Mouse (Mus musculus): ENCODE results near the gene Acaca. TPM values are rescaled to one million over a fixed set of nuclear protein-coding genes. Genes with fewer than 3 reads are reported as not detected.

Gene Acaca
- polyA plus RNA-seq, 1 experiment from 2014 or later, result 19.1 TPM

GRCm38 (mm10) chr11:84115646-84116045 is 13.8 kb upstream of the Acaca start:
- WGBS, result 91% methylated on average over 9 of the region's 9 CpGs
- peaks cover 76% of the 10 kb centered on the region for H3K36me3 ChIP-seq

GRCm38 (mm10) chr11:84116221-84116620 is 13.3 kb upstream of the Acaca start:
- H3K9ac ChIP-seq, result no peak overlapping the region
- no peaks in the 10 kb centered on the region for H3K27me3 ChIP-seq
- no peak overlapping the region for H3K27ac ChIP-seq
- no peak overlapping the region for H3K4me3 ChIP-seq
- no peaks in the 10 kb centered on the region for H3K9me3 ChIP-seq
- no peaks in the 10 kb centered on the region for H3K4me1 ChIP-seq
- peaks cover 76% of the 10 kb centered on the region for H3K36me3 ChIP-seq
- 76% methylated on average over 2 of the region's 2 CpGs for WGBS
- H3K4me2 ChIP-seq, result no peak overlapping the region
- ATAC-seq (ENCODE audit: insufficient number of reproducible peaks, insufficient read depth, low FRiP score, low TSS enrichment, low read depth), result no peak

More at GRCm38 (mm10) chr11:84115646-84116045, 13.8 kb upstream of the Acaca start:
- Histone ChIP-seq H3K4me2 (no peak overlapping the region), H3K27ac (no peak overlapping the region), H3K27me3 (no peaks in the 10 kb centered on the region), H3K9ac (no peak overlapping the region), H3K9me3 (no peaks in the 10 kb centered on the region), H3K4me3 (no peak overlapping the region), H3K4me1 (no peaks in the 10 kb centered on the region)
- ATAC-seq (ENCODE audit: insufficient number of reproducible peaks, insufficient read depth, low FRiP score, low TSS enrichment, low read depth), result no peak

- Histone ChIP-seq H3K4me1 (no peaks in the 10 kb centered on the region), H3K9ac (no peak overlapping the region), H3K9me3 (no peaks in the 10 kb centered on the region), H3K27ac (no peak overlapping the region), H3K4me2 (no peak overlapping the region), H3K36me3 (peaks cover 81% of the 10 kb centered on the region), H3K4me3 (no peak overlapping the region), H3K27me3 (no peaks in the 10 kb centered on the region)
- WGBS, result 75% methylated on average over 4 of the region's 4 CpGs
- no peak for ATAC-seq (ENCODE audit: insufficient number of reproducible peaks, insufficient read depth, low FRiP score, low TSS enrichment, low read depth)
These were observed 12.0 kb upstream of the Acaca start for GRCm38 (mm10) chr11:84117431-84117830.

- Histone ChIP-seq H3K36me3 (peaks cover 81% of the 10 kb centered on the region), H3K4me2 (no peak overlapping the region), H3K9me3 (no peaks in the 10 kb centered on the region), H3K27ac (peak overlapping the region; percentile 23; the same call in 1 of the 2 replicates), H3K9ac (no peak overlapping the region), H3K27me3 (no peaks in the 10 kb centered on the region), H3K4me3 (no peak overlapping the region), H3K4me1 (no peaks in the 10 kb centered on the region)
- ATAC-seq (ENCODE audit: insufficient number of reproducible peaks, insufficient read depth, low FRiP score, low TSS enrichment, low read depth), result no peak
- 82% methylated on average over 12 of the region's 12 CpGs for WGBS
These were observed 8.2 kb upstream of the Acaca start for GRCm38 (mm10) chr11:84121051-84121956.

- Histone ChIP-seq H3K9me3 (no peaks in the 10 kb centered on the region), H3K27me3 (no peaks in the 10 kb centered on the region), H3K27ac (no peak overlapping the region), H3K4me2 (peak overlapping the region; percentile 82; the same call in 1 of the 2 replicates), H3K36me3 (peaks cover 35% of the 10 kb centered on the region), H3K4me1 (peaks cover 10% of the 10 kb centered on the region), H3K9ac (no peak overlapping the region), H3K4me3 (peak overlapping the region; percentile 82; the same call in 1 of the 2 replicates)
- ATAC-seq (ENCODE audit: insufficient number of reproducible peaks, insufficient read depth, low FRiP score, low TSS enrichment, low read depth), result no peak
- WGBS, result 88% methylated on average over 4 of the region's 4 CpGs
These were observed 1.5 kb upstream of the Acaca start for GRCm38 (mm10) chr11:84127977-84128376.

GRCm38 (mm10) chr11:84129799-84130185 is 320 bp downstream of the Acaca start:
- peak overlapping the region; percentile 82 for H3K4me2 ChIP-seq
- no peak overlapping the region for H3K27ac ChIP-seq
- peak overlapping the region; percentile 94 for H3K9ac ChIP-seq
- H3K27me3 ChIP-seq, result no peaks in the 10 kb centered on the region
- H3K4me1 ChIP-seq, result peaks cover 10% of the 10 kb centered on the region
- WGBS, result 4% methylated on average over 11 of the region's 11 CpGs
- peaks cover 21% of the 10 kb centered on the region for H3K36me3 ChIP-seq
- H3K4me3 ChIP-seq, result peak overlapping the region; percentile 82
- no peak for ATAC-seq (ENCODE audit: insufficient number of reproducible peaks, insufficient read depth, low FRiP score, low TSS enrichment, low read depth)
- no peaks in the 10 kb centered on the region for H3K9me3 ChIP-seq

DNA sequence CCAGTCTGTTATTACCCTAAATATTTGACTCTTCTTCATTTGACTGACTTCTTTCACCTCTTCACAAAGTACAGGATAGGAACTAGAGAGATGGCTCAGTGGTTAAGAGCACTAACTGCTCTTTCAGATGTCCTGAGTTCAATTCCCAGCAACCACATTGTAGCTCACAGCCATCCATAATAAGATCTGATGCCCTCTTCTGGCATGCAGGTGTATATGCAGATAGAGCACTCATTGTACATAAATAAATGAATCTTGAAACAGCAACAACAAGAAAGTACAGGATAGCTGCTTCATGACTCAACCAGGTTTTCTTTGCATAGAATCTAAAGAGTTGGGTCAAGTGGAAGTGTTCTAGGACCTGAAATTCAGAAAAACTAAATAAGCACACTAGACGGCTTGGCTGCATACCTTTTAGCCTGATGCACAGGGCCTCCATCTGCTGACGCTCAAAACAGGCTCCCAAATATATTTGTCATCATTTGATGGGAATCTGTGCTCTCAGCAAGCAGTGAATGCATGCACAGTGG is 4.9 kb downstream of the Acaca start:
- H3K9ac ChIP-seq, result no peak overlapping the region
- no peak for ATAC-seq (ENCODE audit: insufficient number of reproducible peaks, insufficient read depth, low FRiP score, low TSS enrichment, low read depth)
- H3K27me3 ChIP-seq, result no peaks in the 10 kb centered on the region
- no peak overlapping the region for H3K4me2 ChIP-seq
- no peak overlapping the region for H3K4me3 ChIP-seq
- no peaks in the 10 kb centered on the region for H3K36me3 ChIP-seq
- WGBS, result 90% methylated on average over 2 of the region's 2 CpGs
- no peaks in the 10 kb centered on the region for H3K9me3 ChIP-seq
- peaks cover 15% of the 10 kb centered on the region for H3K4me1 ChIP-seq
- no peak overlapping the region for H3K27ac ChIP-seq

DNA sequence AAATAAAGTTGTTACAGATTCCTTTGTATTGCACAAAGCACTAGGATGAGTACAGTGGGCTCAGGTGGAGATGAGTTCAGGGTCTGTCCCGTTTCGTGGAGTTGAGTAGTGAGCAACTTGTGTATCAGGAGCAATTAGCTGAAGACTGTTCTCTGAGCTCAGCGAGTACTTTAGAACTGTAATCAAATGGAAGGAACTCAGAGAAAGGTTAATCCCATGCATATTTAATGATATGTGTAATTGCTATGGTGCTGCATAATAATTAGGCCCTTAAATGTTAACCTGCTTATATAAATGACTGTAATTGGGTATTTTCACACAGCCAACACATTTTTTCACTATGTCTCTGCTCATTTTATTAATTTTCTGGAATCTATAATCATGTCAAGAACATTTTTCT is 7.0 kb downstream of the Acaca start:
- peaks cover 9% of the 10 kb centered on the region for H3K4me1 ChIP-seq
- no peak overlapping the region for H3K27ac ChIP-seq
- no peaks in the 10 kb centered on the region for H3K9me3 ChIP-seq
- no peak overlapping the region for H3K4me3 ChIP-seq
- no peak overlapping the region for H3K9ac ChIP-seq
- H3K4me2 ChIP-seq, result no peak overlapping the region
- H3K36me3 ChIP-seq, result no peaks in the 10 kb centered on the region
- H3K27me3 ChIP-seq, result no peaks in the 10 kb centered on the region
- no peak for ATAC-seq (ENCODE audit: insufficient number of reproducible peaks, insufficient read depth, low FRiP score, low TSS enrichment, low read depth)
- WGBS, result 86% methylated on average over 3 of the region's 3 CpGs

GRCm38 (mm10) chr11:84141752-84142151 is 12.3 kb downstream of the Acaca start:
- Histone ChIP-seq H3K9me3 (no peaks in the 10 kb centered on the region), H3K9ac (no peak overlapping the region), H3K36me3 (no peaks in the 10 kb centered on the region), H3K27me3 (no peaks in the 10 kb centered on the region), H3K4me2 (no peak overlapping the region), H3K4me1 (peaks cover 9% of the 10 kb centered on the region), H3K4me3 (no peak overlapping the region), H3K27ac (no peak overlapping the region)
- WGBS, result 62% methylated on average over 2 of the region's 2 CpGs
- ATAC-seq (ENCODE audit: insufficient number of reproducible peaks, insufficient read depth, low FRiP score, low TSS enrichment, low read depth), result no peak

DNA sequence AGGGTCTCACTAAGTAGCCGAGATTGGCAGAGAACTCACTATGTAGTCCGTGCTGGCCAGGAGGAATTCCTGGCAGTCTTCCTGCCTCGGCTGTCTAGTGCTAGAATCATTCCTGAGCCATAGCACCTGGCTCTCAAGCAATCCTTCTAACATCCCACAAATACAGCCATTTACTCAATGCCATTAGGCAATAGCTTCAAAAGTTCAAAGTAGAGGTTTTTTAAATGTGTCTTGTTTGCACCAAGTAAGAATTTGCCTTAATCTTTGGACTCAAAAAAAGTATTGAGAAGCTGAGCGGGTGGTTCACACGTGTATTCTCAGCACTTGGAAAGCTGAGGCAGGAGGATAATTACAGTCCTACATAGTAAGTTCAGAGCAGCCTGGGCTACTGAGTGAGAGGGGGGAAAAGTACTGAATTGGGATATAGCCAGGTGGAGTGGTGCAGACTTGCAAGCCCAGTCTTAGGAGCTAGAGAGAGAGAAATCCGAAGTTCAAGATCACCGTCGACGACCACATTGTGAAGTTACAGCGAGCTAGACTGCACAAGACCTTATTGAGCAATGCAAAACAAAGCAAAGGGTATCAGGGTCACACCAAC is 15.8 kb downstream of the Acaca start:
- WGBS, result 77% methylated on average over 10 of the region's 10 CpGs
- H3K9me3 ChIP-seq, result no peaks in the 10 kb centered on the region
- H3K4me2 ChIP-seq, result no peak overlapping the region
- no peaks in the 10 kb centered on the region for H3K27me3 ChIP-seq
- no peak overlapping the region for H3K9ac ChIP-seq
- no peaks in the 10 kb centered on the region for H3K36me3 ChIP-seq
- H3K4me1 ChIP-seq, result no peaks in the 10 kb centered on the region
- H3K27ac ChIP-seq, result no peak overlapping the region
- ATAC-seq (ENCODE audit: insufficient number of reproducible peaks, insufficient read depth, low FRiP score, low TSS enrichment, low read depth), result no peak
- no peak overlapping the region for H3K4me3 ChIP-seq

- Histone ChIP-seq H3K9ac (no peak overlapping the region), H3K27ac (no peak overlapping the region), H3K4me2 (no peak overlapping the region), H3K4me1 (no peaks in the 10 kb centered on the region), H3K36me3 (no peaks in the 10 kb centered on the region), H3K9me3 (no peaks in the 10 kb centered on the region), H3K27me3 (no peaks in the 10 kb centered on the region), H3K4me3 (no peak overlapping the region)
- WGBS, result 68% methylated on average over 3 of the region's 3 CpGs
- no peak for ATAC-seq (ENCODE audit: insufficient number of reproducible peaks, insufficient read depth, low FRiP score, low TSS enrichment, low read depth)
These were observed 16.6 kb downstream of the Acaca start for GRCm38 (mm10) chr11:84146081-84146480.

GRCm38 (mm10) chr11:84150884-84151283 is 21.4 kb downstream of the Acaca start:
- Histone ChIP-seq H3K4me3 (no peak overlapping the region), H3K4me1 (no peaks in the 10 kb centered on the region), H3K36me3 (no peaks in the 10 kb centered on the region), H3K27me3 (no peaks in the 10 kb centered on the region), H3K9ac (no peak overlapping the region), H3K4me2 (no peak overlapping the region), H3K27ac (no peak overlapping the region), H3K9me3 (no peaks in the 10 kb centered on the region)
- 70% methylated on average over 2 of the region's 2 CpGs for WGBS
- ATAC-seq (ENCODE audit: insufficient number of reproducible peaks, insufficient read depth, low FRiP score, low TSS enrichment, low read depth), result no peak

All from embryonic facial prominence, embryonic 13.5 days (tissue).